Mouse (Mus musculus) intestine, embryonic 14.5 days (tissue): ENCODE measurements around the gene Cherp. TPM values are rescaled to one million over a fixed set of nuclear protein-coding genes. Genes with fewer than 3 reads are reported as not detected.

ENCODE experiments used
- ATAC-seq: fragments of 200-750 bp; cut with Nextera tagmentation; replicated peaks from 2 replicates; pipeline ENCODE4 v1.8.0; 2017; ENCODE audit warnings: low read depth, moderate number of reproducible peaks, moderate TSS enrichment, moderate library complexity; ENCODE audit not compliant: low FRiP score, low TSS enrichment
- DNase-seq: peaks from one replicate; pipeline ENCODE4 v3.0.0-alpha.2; 2018; ENCODE audit warnings: low spot score
- H3K27ac ChIP-seq: fragments of 300-500 bp; sonication (generic); 2 replicates; pipeline ENCODE4 v1.5.1; 2014; ENCODE audit warnings: low read depth, mild to moderate bottlenecking, control low read depth
- H3K27me3 ChIP-seq: fragments of 300-500 bp; sonication (generic); replicated peaks from 2 replicates; pipeline ENCODE4 v1.6.1; 2014; ENCODE audit warnings: low read length, control low read depth; ENCODE audit not compliant: control insufficient read depth, insufficient read depth
- H3K36me3 ChIP-seq: fragments of 300-500 bp; sonication (generic); 2 replicates; pipeline ENCODE4 v1.6.1; 2014; ENCODE audit warnings: low read length, control low read depth; ENCODE audit not compliant: control insufficient read depth, insufficient read depth
- H3K4me1 ChIP-seq: fragments of 300-500 bp; sonication (generic); replicated peaks from 2 replicates; pipeline ENCODE4 v1.6.1; 2014; ENCODE audit warnings: low read length, control low read depth, mixed read lengths; ENCODE audit not compliant: control insufficient read depth, insufficient read depth
- H3K4me2 ChIP-seq: fragments of 300-500 bp; sonication (generic); 2 replicates; pipeline ENCODE4 v1.6.1; 2014; ENCODE audit warnings: low read length
- H3K4me3 ChIP-seq: fragments of 300-500 bp; sonication (generic); 2 replicates; pipeline ENCODE4 v1.5.1; 2014; ENCODE audit warnings: low read depth, low read length, control low read depth, mixed read lengths
- H3K9ac ChIP-seq: fragments of 300-500 bp; sonication (generic); 2 replicates; pipeline ENCODE4 v1.6.1; 2014; ENCODE audit warnings: mild to moderate bottlenecking, low read length
- H3K9me3 ChIP-seq: fragments of 300-500 bp; sonication (generic); 2 replicates; pipeline ENCODE4 v1.6.1; 2016; ENCODE audit warnings: low read length, control low read depth; ENCODE audit not compliant: control insufficient read depth
- WGBS: fragments of 180-500 bp; shearing (Covaris S2); extraction: QIAGEN DNeasy Blood & Tissue Kit; methylation state at CpG from one replicate; pipeline ENCODE4 v1.1.7; 2014; 5-methylcytosine and 5-hydroxymethylcytosine counted together
- polyA plus RNA-seq: library from polyadenylated mRNA; unstranded; fragments of >200 nt; fragmentation: Nextera tagmentation; extraction: Ambion mirVana; gene quantifications from 2 replicates; pipeline ENCODE4 v1.2.1, GENCODE M21; 2014

Gene Cherp
- polyA plus RNA-seq, 1 experiment from 2014 or later, result 64.3 TPM

- Histone ChIP-seq H3K9ac (no peak overlapping the region), H3K27ac (no peak overlapping the region), H3K4me3 (no peak overlapping the region), H3K4me2 (no peak overlapping the region), H3K27me3 (no peaks in the 10 kb centered on the region), H3K36me3 (peaks cover 30% of the 10 kb centered on the region), H3K9me3 (no peaks in the 10 kb centered on the region), H3K4me1 (no peaks in the 10 kb centered on the region)
- DNase-seq (no peak), ATAC-seq (no peak)
- WGBS, result 80% methylated on average over 1 of the region's 1 CpGs
Observed at GRCm38 (mm10) chr8:72500521-72500931, 25.5 kb upstream of the Cherp start.

- H3K27ac ChIP-seq, result no peak overlapping the region
- H3K9ac ChIP-seq, result no peak overlapping the region
- H3K9me3 ChIP-seq, result no peaks in the 10 kb centered on the region
- WGBS, result 84% methylated on average over 2 of the region's 2 CpGs
- peaks cover 38% of the 10 kb centered on the region for H3K36me3 ChIP-seq
- DNase-seq (no peak), ATAC-seq (no peak)
- H3K4me2 ChIP-seq, result no peak overlapping the region
- no peak overlapping the region for H3K4me3 ChIP-seq
- H3K27me3 ChIP-seq, result no peaks in the 10 kb centered on the region
- H3K4me1 ChIP-seq, result no peaks in the 10 kb centered on the region
Observed at GRCm38 (mm10) chr8:72499521-72500284, 24.7 kb upstream of the Cherp start.

DNA sequence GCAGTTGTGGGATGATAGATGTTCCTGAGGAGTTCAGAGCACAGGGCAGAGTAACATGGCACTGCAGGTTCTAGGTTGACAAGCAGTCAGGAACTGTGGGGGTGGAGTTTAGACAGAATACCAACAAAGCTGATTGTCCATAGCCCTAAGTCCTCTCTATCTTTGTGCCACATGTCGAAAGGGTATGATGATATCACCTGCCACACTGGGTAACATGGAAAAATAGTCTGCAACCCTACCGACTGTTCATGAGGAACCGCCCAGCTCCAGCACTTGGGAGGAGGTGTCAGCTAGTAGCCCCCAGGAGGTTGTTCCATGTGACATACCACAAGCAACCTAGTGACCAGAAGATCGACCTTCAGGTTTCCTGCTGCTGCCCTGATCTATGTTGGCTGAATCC lies 23.5 kb upstream of the Cherp start:
- Histone ChIP-seq H3K36me3 (peaks cover 36% of the 10 kb centered on the region), H3K27ac (no peak overlapping the region), H3K9ac (no peak overlapping the region), H3K4me1 (peaks cover 7% of the 10 kb centered on the region), H3K4me2 (no peak overlapping the region), H3K4me3 (no peak overlapping the region), H3K9me3 (no peaks in the 10 kb centered on the region), H3K27me3 (no peaks in the 10 kb centered on the region)
- no peak for DNase-seq
- 91% methylated on average over 4 of the region's 4 CpGs for WGBS
- no peak for ATAC-seq

- no peak for ATAC-seq
- no peaks in the 10 kb centered on the region for H3K27me3 ChIP-seq
Observed at GRCm38 (mm10) chr8:72497911-72498310, 22.9 kb upstream of the Cherp start.

DNA sequence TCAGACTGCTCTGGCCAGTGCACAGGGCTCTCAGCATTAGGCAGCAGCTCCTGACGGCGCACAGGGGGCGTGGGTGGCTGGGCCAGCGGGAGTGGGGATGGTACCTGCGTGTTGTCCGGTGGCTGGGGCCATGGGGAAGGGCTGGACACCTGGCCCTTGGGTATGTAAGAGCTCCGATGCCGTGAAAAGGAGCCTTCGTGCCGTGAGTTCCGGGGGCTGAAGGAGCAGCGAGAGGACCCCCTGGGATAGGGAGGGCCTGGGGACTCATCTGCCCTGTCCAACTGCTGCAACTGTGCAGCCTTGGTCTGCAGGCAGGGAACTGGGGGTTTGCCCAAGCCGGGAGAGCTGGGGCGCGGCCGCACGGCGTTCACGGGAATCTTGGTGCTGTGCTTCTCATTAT lies 21.2 kb upstream of the Cherp start:
- WGBS, result 93% methylated on average over 19 of the region's 19 CpGs
- peaks cover 12% of the 10 kb centered on the region for H3K4me1 ChIP-seq
- H3K9ac ChIP-seq, result no peak overlapping the region
- no peaks in the 10 kb centered on the region for H3K27me3 ChIP-seq
- DNase-seq, result no peak
- H3K36me3 ChIP-seq, result peaks cover 26% of the 10 kb centered on the region
- no peak overlapping the region for H3K4me3 ChIP-seq
- no peak overlapping the region for H3K27ac ChIP-seq
- H3K9me3 ChIP-seq, result no peaks in the 10 kb centered on the region
- no peak overlapping the region for H3K4me2 ChIP-seq
- no peak for ATAC-seq

More at GRCm38 (mm10) chr8:72497911-72498310, 22.9 kb upstream of the Cherp start:
- H3K27ac ChIP-seq, result no peak overlapping the region
- no peak for DNase-seq
- H3K36me3 ChIP-seq, result peaks cover 32% of the 10 kb centered on the region
- peaks cover 10% of the 10 kb centered on the region for H3K4me1 ChIP-seq
- H3K4me2 ChIP-seq, result no peak overlapping the region
- H3K4me3 ChIP-seq, result no peak overlapping the region
- H3K9me3 ChIP-seq, result no peaks in the 10 kb centered on the region
- no peak overlapping the region for H3K9ac ChIP-seq
- WGBS, result 85% methylated on average over 1 of the region's 1 CpGs

DNA sequence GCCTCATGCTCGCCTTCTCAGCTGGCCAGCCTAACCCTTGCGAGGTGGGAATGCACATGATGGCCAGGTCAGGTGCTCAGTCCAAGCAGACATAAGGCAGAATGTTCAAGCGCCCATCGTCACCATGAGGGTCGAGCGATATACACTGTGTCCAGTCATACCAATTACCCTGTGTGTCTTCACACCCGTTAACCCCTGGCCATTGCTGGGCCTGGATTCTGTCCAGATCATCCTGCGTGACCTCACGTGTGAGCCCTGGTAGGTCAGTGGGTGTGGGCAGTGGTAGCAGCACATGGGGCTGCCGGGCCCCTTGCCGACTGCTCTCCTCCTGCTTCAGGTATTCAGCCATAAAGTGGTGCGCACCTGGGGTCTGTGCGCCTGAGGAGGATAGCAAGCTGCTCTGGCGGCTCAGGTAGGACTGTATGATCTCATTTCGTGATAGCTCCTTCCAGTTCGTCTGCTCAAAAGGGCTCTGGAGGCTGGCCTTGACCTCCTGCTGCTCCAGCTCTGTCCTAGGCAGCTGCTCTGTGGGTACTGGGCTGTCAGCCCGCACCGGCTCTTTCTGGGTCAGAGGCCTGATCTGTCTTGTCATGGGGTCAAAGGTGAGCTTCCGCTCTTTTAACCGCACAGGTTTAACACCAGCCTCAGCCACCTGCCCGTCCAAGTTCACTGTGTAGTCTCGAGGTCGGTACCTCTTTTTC lies 20.5 kb upstream of the Cherp start:
- Histone ChIP-seq H3K27me3 (no peaks in the 10 kb centered on the region), H3K27ac (no peak overlapping the region), H3K4me1 (peaks cover 17% of the 10 kb centered on the region), H3K9me3 (no peaks in the 10 kb centered on the region), H3K9ac (no peak overlapping the region), H3K36me3 (peaks cover 26% of the 10 kb centered on the region), H3K4me2 (no peak overlapping the region), H3K4me3 (no peak overlapping the region)
- DNase-seq, result no peak
- WGBS, result 88% methylated on average over 23 of the region's 23 CpGs
- ATAC-seq, result no peak

- 13% methylated on average over 8 of the region's 8 CpGs for WGBS
- H3K4me2 ChIP-seq, result peak overlapping the region; percentile 68
- H3K9ac ChIP-seq, result peak overlapping the region; percentile 68
- DNase-seq (peak; percentile 52), ATAC-seq (no peak)
- H3K27me3 ChIP-seq, result no peaks in the 10 kb centered on the region
- H3K4me1 ChIP-seq, result peaks cover 19% of the 10 kb centered on the region
- peaks cover 39% of the 10 kb centered on the region for H3K36me3 ChIP-seq
- H3K27ac ChIP-seq, result peak overlapping the region; percentile 74
- peak overlapping the region; percentile 90 for H3K4me3 ChIP-seq
- H3K9me3 ChIP-seq, result no peaks in the 10 kb centered on the region
Observed at GRCm38 (mm10) chr8:72493381-72493780, 18.4 kb upstream of the Cherp start.

DNA sequence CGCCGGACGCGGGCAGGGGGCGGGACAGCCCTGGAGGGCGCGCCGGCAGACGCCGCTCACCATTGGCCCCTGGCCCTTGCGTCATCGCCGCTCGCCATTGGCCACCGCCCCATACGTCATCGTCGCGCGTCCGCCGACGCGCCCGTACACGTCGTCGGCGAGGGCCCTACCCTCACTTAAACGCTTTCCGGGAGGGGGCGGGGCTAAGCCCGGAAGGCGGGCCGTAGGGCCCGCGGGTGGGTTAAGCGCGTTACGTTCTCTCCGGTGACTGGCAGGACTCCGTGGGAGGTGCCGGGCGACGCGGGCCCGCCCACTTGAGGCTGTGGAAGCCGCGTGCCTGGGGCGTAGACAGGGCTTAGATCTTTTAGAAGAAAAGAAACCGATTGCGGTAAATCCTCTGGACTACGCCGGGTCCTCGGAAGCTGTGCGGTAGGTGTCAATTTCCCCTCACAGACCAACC lies 17.6 kb upstream of the Cherp start:
- peaks cover 19% of the 10 kb centered on the region for H3K4me1 ChIP-seq
- no peaks in the 10 kb centered on the region for H3K9me3 ChIP-seq
- under 1% methylated on average over 52 of the region's 56 CpGs for WGBS
- peak overlapping the region; percentile 90 for H3K4me3 ChIP-seq
- peak; percentile 99 for DNase-seq
- peak overlapping the region; percentile 78 for H3K9ac ChIP-seq
- H3K27ac ChIP-seq, result peak overlapping the region; percentile 74; the same call in 1 of the 2 replicates
- H3K27me3 ChIP-seq, result no peaks in the 10 kb centered on the region
- H3K36me3 ChIP-seq, result peaks cover 46% of the 10 kb centered on the region
- ATAC-seq, result peak; percentile 96
- peak overlapping the region; percentile 99 for H3K4me2 ChIP-seq
